Mouse (Mus musculus): ENCODE data around the gene Lig3. TPM values are rescaled to one million over a fixed set of nuclear protein-coding genes. Genes with fewer than 3 reads are reported as not detected.

Gene Lig3
- polyA plus RNA-seq (2015; fragmentation: Illumina TruSeq; extraction: RNeasy Lipid Tissue Mini Kit (QIAGEN cat#74804); ENCODE audit: low read depth, low replicate concordance): 23.9 TPM

GRCm38 (mm10) chr11:82780983-82781903 is at the start of gene Lig3:
Gene Lig3, plus strand, starts transcription at chr11:82781108.

GRCm38 (mm10) chr11:82763742-82764437 is 17.0 kb upstream of the Lig3 start, which contains the start of the genes Cct6b and Zfp830:
Gene Cct6b, minus strand, starts transcription at chr11:82764321.
Gene Zfp830, plus strand, starts transcription at chr11:82764345.

Other genes with a start within 250 kb of the Lig3 start
- 0.25 TPM for gene Cct6b, start 16.8 kb upstream of the Lig3 start, polyA plus RNA-seq (2015; fragmentation: Illumina TruSeq; extraction: RNeasy Lipid Tissue Mini Kit (QIAGEN cat#74804); ENCODE audit: low read depth, low replicate concordance)
- 11.9 TPM for gene Zfp830, start 16.8 kb upstream of the Lig3 start, polyA plus RNA-seq (2015; fragmentation: Illumina TruSeq; extraction: RNeasy Lipid Tissue Mini Kit (QIAGEN cat#74804); ENCODE audit: low read depth, low replicate concordance)
- 14.3 TPM for gene Rffl, start 90.1 kb downstream of the Lig3 start, polyA plus RNA-seq (2015; fragmentation: Illumina TruSeq; extraction: RNeasy Lipid Tissue Mini Kit (QIAGEN cat#74804); ENCODE audit: low read depth, low replicate concordance)
- 19.3 TPM for gene Rad51d, start 109.5 kb downstream of the Lig3 start, polyA plus RNA-seq (2015; fragmentation: Illumina TruSeq; extraction: RNeasy Lipid Tissue Mini Kit (QIAGEN cat#74804); ENCODE audit: low read depth, low replicate concordance)
- gene Fndc8, start 111.0 kb downstream of the Lig3 start, polyA plus RNA-seq (2015; fragmentation: Illumina TruSeq; extraction: RNeasy Lipid Tissue Mini Kit (QIAGEN cat#74804); ENCODE audit: low read depth, low replicate concordance): not detected
- 21.1 TPM for gene Nle1, start 127.3 kb downstream of the Lig3 start, polyA plus RNA-seq (2015; fragmentation: Illumina TruSeq; extraction: RNeasy Lipid Tissue Mini Kit (QIAGEN cat#74804); ENCODE audit: low read depth, low replicate concordance)
- 2.9 TPM for gene Unc45b, start 129.4 kb downstream of the Lig3 start, polyA plus RNA-seq (2015; fragmentation: Illumina TruSeq; extraction: RNeasy Lipid Tissue Mini Kit (QIAGEN cat#74804); ENCODE audit: low read depth, low replicate concordance)
- 3.8 TPM for gene Slfn5, start 170.2 kb downstream of the Lig3 start, polyA plus RNA-seq (2015; fragmentation: Illumina TruSeq; extraction: RNeasy Lipid Tissue Mini Kit (QIAGEN cat#74804); ENCODE audit: low read depth, low replicate concordance)
- 0.28 TPM for gene Slfn9, start 210.7 kb downstream of the Lig3 start, polyA plus RNA-seq (2015; fragmentation: Illumina TruSeq; extraction: RNeasy Lipid Tissue Mini Kit (QIAGEN cat#74804); ENCODE audit: low read depth, low replicate concordance)
- 0.48 TPM for gene Slfn8, start 239.7 kb downstream of the Lig3 start, polyA plus RNA-seq (2015; fragmentation: Illumina TruSeq; extraction: RNeasy Lipid Tissue Mini Kit (QIAGEN cat#74804); ENCODE audit: low read depth, low replicate concordance)